Mouse (Mus musculus): ENCODE data around the gene Smim14. TPM values are rescaled to one million over a fixed set of nuclear protein-coding genes. Genes with fewer than 3 reads are reported as not detected.
A peak's percentile ranks its signal among the peaks of the same experiment; 100 is the strongest.
"Not testable (repeated sequence)": the region's sequence is repeated elsewhere in the genome, so short reads cannot be mapped to it uniquely, and the experiment has no call there.

Smim14 gene
- polyA plus RNA-seq, 1 experiment = 310 TPM

GRCm38 (mm10) chr5:65521803-65522202 lies 15.2 kb downstream of the Smim14 start:
- no peak for DNase-seq (ENCODE audit: low spot score)

- no peak for DNase-seq (ENCODE audit: low spot score)
These were observed 22.2 kb downstream of the Smim14 start for GRCm38 (mm10) chr5:65514635-65515278.

DNA sequence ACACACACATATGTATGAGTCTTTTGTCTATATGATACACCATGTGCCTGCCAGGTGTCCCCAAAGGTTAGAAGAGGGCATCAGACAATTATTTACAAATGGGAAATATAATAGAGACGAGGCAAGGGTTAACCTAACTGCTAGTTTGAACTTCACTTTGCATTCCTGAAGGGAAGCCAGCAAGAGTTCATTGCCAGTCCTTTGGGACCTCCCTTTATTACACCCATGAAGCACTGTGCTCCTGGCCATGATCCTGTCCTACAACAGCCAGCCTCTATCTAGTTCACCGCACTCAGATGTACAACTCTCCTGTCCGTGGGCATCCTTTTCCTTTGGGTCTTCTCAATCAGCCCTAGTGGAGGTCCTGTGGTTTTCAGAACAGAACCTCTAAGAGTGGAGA lies 23.5 kb downstream of the Smim14 start:
- DNase-seq (ENCODE audit: low spot score) = no peak

- DNase-seq (ENCODE audit: low spot score) = no peak
These were observed 28.6 kb downstream of the Smim14 start for GRCm38 (mm10) chr5:65508395-65508794.

DNA sequence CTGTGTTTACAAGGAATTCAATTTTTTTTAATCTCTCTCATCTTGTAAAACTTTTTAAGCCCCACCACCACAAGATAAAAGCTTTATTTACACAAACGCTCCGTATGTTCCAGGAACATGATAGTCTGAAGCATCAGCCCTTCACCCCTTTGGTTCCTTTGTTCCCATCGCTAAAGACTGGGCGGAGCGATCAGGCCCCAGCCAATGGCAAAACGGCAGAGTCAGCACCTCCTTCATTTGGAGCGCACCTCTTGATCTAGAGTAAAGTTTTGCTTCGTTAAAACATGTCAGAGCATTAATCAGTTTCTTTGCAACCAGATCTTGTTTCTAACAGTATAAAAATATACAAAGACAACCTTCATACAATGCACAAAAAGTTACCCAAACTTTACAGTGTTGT lies 31.2 kb downstream of the Smim14 start:
- DNase-seq (ENCODE audit: low spot score) = no peak

DNA sequence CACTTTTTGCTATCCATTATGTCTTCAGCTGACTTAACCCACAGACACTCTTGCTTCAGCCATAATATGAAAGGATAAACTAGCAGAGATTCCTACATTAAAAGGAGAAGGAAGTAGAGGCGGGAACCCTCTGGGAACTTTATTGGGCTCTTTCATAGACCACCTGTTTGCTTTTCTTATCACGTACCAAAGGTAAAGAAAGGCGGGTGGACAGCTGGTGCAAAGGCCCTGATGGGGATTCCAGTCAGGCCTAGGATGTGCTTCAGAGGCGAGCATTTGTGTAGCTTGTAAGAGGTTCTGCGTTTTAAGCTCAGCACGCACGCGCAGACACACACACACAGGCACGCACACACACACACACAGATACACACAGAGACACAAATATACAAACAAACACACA lies 35.6 kb downstream of the Smim14 start:
- no peak for DNase-seq (ENCODE audit: low spot score)

GRCm38 (mm10) chr5:65500231-65500630 lies 36.8 kb downstream of the Smim14 start:
- no peak for DNase-seq (ENCODE audit: low spot score)

- DNase-seq (ENCODE audit: low spot score) = peak; percentile 95
These were observed 44.1 kb downstream of the Smim14 start, which contains the start of gene Gm43552 for GRCm38 (mm10) chr5:65492716-65493531. TSS of gene Gm43552 (minus strand) at chr5:65492833.

- DNase-seq (ENCODE audit: low spot score) = peak; percentile 69
These were observed 44.9 kb downstream of the Smim14 start for GRCm38 (mm10) chr5:65491767-65492715.

GRCm38 (mm10) chr5:65489830-65490229 lies 47.2 kb downstream of the Smim14 start:
- no peak for DNase-seq (ENCODE audit: low spot score)

DNA sequence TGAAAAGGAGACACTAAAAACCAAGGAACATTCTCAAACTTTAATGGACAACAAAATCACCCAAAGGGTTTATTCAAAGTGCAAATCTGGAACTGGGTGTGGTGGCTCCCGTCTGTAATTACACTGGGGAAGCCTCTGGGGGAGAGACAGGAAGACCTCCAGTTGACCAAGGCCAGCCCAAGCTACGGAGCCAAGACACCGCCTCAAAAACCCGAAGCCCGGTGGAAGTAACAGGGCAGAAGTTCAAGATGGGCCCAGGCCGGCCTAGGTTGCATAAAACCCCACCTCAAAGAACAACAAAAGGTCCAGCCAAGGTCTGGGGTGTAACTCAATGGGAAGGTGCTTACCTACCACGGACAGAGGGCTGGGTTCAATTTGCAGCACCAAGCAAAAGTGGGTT lies 48.3 kb downstream of the Smim14 start:
- no peak for DNase-seq (ENCODE audit: low spot score)

- no peak for DNase-seq (ENCODE audit: low spot score)
These were observed 49.6 kb downstream of the Smim14 start for GRCm38 (mm10) chr5:65487381-65487780.

GRCm38 (mm10) chr5:65486514-65486913 lies 50.5 kb downstream of the Smim14 start:
- DNase-seq (ENCODE audit: low spot score) = no peak

DNA sequence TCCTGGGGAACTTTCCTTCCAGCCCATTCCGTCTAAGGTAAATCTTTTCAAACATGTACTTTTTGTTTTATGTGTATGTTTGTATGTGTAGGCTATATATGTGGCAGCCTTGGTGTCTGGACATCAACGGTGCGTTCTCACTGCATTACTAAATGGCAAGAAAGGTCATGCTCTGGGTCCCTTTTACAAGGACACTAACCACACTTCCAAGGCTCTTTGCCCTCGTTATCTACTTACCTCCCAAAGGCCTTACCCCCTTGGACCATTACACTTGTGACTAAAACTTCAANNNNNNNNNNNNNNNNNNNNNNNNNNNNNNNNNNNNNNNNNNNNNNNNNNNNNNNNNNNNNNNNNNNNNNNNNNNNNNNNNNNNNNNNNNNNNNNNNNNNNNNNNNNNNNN lies 54.0 kb downstream of the Smim14 start:
- DNase-seq (ENCODE audit: low spot score) = no peak

DNA sequence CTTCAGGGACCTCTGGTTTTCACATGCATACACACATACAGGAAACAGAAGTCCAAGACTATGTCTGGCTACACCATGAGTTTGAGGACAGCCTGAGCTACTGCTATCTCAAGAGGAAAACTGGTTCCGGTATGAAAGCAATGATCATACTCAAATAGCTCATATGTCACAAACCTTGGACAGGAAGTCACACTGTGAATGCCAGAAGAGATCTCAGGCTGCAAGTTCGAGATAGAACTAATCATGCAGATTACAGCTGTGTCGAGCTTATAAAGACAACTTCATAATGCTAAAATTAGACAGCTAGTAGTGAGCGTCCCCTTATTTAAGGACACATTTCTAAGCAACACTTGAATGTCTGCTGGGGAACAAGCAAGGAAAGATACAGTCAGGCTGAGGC lies 56.5 kb downstream of the Smim14 start:
- DNase-seq (ENCODE audit: low spot score) = no peak

DNA sequence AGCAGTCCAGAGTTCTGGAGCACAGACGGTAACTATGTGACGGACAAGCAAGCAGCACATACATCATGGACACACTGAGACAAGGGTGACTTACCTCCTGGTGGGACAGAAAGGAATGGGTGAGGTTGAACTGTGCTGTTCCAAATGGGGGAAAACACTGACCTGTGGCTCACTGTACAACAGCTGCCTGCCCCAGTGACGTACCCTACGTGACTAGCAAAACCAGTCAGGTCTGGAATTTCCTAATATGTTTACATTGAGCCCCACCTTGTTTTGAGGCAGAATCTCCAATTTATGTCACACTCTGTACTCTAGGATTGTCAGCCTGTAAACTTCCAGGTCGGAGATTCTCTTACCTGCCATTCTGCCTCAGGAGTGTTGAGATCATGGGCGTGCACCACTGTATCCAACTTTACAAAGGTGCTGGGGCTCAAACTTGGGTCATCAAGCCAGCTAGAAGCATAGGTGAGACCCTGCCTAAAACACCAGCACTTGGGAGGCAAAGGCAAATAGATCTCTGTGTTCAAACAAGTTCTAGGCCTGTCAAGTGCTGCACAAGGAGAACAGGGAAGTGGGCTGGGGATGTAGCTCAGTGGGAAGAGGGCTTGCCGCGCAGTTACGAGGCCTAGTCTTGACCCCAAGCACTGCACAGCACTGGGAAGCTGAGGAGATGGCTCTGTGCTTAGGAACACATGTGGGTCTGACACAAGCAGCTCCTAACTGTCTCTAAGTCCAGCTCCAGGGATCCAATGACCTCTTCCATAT lies 57.1 kb downstream of the Smim14 start:
- no peak for DNase-seq (ENCODE audit: low spot score)

- DNase-seq (ENCODE audit: low spot score) = no peak
These were observed 58.8 kb downstream of the Smim14 start for GRCm38 (mm10) chr5:65478224-65478623.

DNA sequence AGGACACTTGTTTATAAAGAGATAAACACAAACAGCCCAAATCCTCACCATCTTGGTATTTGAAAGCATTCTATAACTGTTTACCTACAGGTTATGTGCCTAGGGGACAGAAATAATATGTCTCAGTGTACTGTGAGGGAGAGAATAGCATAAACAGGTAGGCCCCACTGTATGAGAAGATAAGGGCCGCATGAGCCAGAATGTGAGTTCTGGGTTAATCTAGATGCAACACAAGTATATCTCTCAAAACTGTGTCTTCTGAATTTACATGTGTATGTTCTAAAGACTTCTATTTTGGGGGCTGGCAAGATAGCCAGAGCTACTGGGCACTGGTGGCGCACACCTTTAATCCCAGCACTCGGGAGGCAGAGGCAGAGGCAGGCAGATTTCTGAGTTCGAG lies 60.2 kb downstream of the Smim14 start:
- DNase-seq (ENCODE audit: low spot score) = not testable (repeated sequence)

- no peak for DNase-seq (ENCODE audit: low spot score)
These were observed 61.2 kb downstream of the Smim14 start for GRCm38 (mm10) chr5:65475806-65476205.

- no peak for DNase-seq (ENCODE audit: low spot score)
These were observed 67.2 kb downstream of the Smim14 start for GRCm38 (mm10) chr5:65469766-65470165.

- no peak for DNase-seq (ENCODE audit: low spot score)
These were observed 70.1 kb downstream of the Smim14 start for GRCm38 (mm10) chr5:65466911-65467310.

Measured in urinary bladder, adult 2 months (tissue).